Mouse (Mus musculus): ENCODE data around the gene Lrrc4.

DNA sequence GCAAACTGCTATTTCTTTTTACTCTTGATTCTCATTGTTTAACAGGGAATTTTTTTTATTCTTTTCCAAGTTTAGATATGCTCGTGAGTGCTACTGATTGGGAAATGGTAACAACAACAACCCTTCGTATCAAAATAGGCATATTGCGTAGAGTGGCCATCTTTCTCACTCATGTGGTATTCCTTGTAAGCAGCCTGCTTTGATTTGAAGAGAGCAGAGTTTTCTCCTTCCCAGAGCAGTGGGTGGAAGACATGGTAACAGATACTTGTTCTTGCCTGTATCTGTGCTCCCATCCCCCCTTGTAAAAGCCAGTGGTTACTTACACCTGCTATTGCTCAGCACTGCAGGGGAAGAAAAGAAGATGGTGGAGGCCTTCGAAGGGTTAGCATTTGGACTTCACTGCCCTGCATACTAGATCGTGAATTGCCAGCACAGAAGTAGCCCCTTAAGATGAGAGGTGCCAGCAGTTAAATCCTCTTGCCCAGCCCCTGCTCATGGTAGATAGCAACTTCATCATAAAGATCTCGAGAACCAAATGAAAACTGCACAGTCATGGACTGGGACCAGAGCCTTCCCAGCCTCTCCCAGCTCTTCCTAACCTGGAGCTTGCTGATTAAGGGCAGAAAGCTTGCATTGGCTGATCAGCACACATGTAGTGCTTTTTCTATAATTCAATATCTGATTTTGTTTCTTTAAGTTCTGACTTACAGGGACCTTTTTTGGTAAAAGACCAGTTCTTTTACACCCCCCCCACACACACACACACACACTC lies 77.2 kb downstream of the Lrrc4 start:
- TF ChIP-seq CTCF (conservative IDR thresholded peaks at IDR 0.05; ENCODE audit: low read length) = no peak
- TF ChIP-seq POU5F1 (IDR thresholded peaks at IDR 0.05; ENCODE audit: borderline replicate concordance, low read length) = no peak
